Mouse (Mus musculus) heart, embryonic 10.5 days (tissue): Measurements from ENCODE around the gene Slc25a18. TPM values are rescaled to one million over a fixed set of nuclear protein-coding genes. Genes with fewer than 3 reads are reported as not detected.

Experiments
- DNase-seq: peaks from one replicate; pipeline ENCODE4 v3.0.0-alpha.2; 2017; ENCODE audit warnings: low spot score
- H3K27ac ChIP-seq: fragments of 300-500 bp; sonication (generic); 2 replicates; pipeline ENCODE4 v1.5.1; 2016; ENCODE audit warnings: mild to moderate bottlenecking
- H3K27me3 ChIP-seq: fragments of 300-500 bp; sonication (generic); 2 replicates; pipeline ENCODE4 v1.6.1; 2016; ENCODE audit warnings: mild to moderate bottlenecking; ENCODE audit not compliant: poor library complexity, insufficient read depth, severe bottlenecking
- H3K36me3 ChIP-seq: fragments of 300-500 bp; sonication (generic); 2 replicates; pipeline ENCODE4 v1.6.1; 2016; ENCODE audit warnings: mild to moderate bottlenecking, moderate library complexity
- H3K4me1 ChIP-seq: fragments of 300-500 bp; sonication (generic); 2 replicates; pipeline ENCODE4 v1.6.1; 2016; ENCODE audit warnings: mild to moderate bottlenecking
- H3K4me3 ChIP-seq: fragments of 300-500 bp; sonication (generic); 2 replicates; pipeline ENCODE4 v1.5.1; 2016; ENCODE audit warnings: mild to moderate bottlenecking, moderate library complexity
- H3K9me3 ChIP-seq: fragments of 300-500 bp; sonication (generic); 2 replicates; pipeline ENCODE4 v1.6.1; 2016; ENCODE audit warnings: mild to moderate bottlenecking, moderate library complexity
- WGBS: fragments of 180-500 bp; shearing (Covaris S2); methylation state at CpG from one replicate; pipeline ENCODE4 v1.1.7; 2016; 5-methylcytosine and 5-hydroxymethylcytosine counted together
- polyA plus RNA-seq: library from polyadenylated mRNA; unstranded; fragments of >200 nt; fragmentation: Nextera tagmentation; extraction: Ambion mirVana; gene quantifications from 2 replicates; pipeline ENCODE4 v1.2.1, GENCODE M21; 2016

Slc25a18 gene
- polyA plus RNA-seq: 0.12 and 0.13 TPM in 2 replicates

GRCm38 (mm10) chr6:120773149-120773628 lies at the start of gene Slc25a18:
Gene Slc25a18, plus strand, starts transcription at chr6:120773578.
- WGBS: 82% methylated on average over 5 of the region's 5 CpGs
- no peak within 1 kb of the TSS for H3K4me3 ChIP-seq
- no peaks in the 10 kb centered on the region for H3K27me3 ChIP-seq
- H3K27ac ChIP-seq: no peak within 1 kb of the TSS
- no peaks in the 10 kb centered on the region; the same call in 1 of the 2 replicates for H3K36me3 ChIP-seq
- H3K9me3 ChIP-seq: no peaks in the 10 kb centered on the region
- H3K4me1 ChIP-seq: peaks cover 12% of the 10 kb centered on the region
- no peak for DNase-seq

GRCm38 (mm10) chr6:120725986-120726385 lies 47.4 kb upstream of the Slc25a18 start:
- Histone ChIP-seq H3K4me1 (no peaks in the 10 kb centered on the region), H3K36me3 (no peaks in the 10 kb centered on the region), H3K27me3 (no peaks in the 10 kb centered on the region), H3K27ac (no peak overlapping the region), H3K4me3 (no peak overlapping the region), H3K9me3 (no peaks in the 10 kb centered on the region)
- WGBS: 65% methylated on average over 2 of the region's 2 CpGs
- DNase-seq: no peak

- WGBS: 94% methylated on average over 3 of the region's 3 CpGs
- Histone ChIP-seq H3K27me3 (no peaks in the 10 kb centered on the region), H3K4me1 (no peaks in the 10 kb centered on the region), H3K9me3 (no peaks in the 10 kb centered on the region), H3K4me3 (no peak overlapping the region), H3K36me3 (peaks cover 3% of the 10 kb centered on the region; the same call in 1 of the 2 replicates), H3K27ac (no peak overlapping the region)
- DNase-seq: no peak
These were observed 37.4 kb upstream of the Slc25a18 start for GRCm38 (mm10) chr6:120736011-120736410.

- no peaks in the 10 kb centered on the region for H3K4me1 ChIP-seq
- H3K4me3 ChIP-seq: no peak overlapping the region
- H3K27me3 ChIP-seq: no peaks in the 10 kb centered on the region
- no peak for DNase-seq
- 62% methylated on average over 3 of the region's 3 CpGs for whole genome bisulfite sequencing
- H3K9me3 ChIP-seq: no peaks in the 10 kb centered on the region
- H3K27ac ChIP-seq: no peak overlapping the region
- peaks cover 3% of the 10 kb centered on the region; the same call in 1 of the 2 replicates for H3K36me3 ChIP-seq
These were observed 36.8 kb upstream of the Slc25a18 start for GRCm38 (mm10) chr6:120736566-120736965.

GRCm38 (mm10) chr6:120743130-120743529 lies 30.2 kb upstream of the Slc25a18 start:
- Histone ChIP-seq H3K36me3 (no peaks in the 10 kb centered on the region), H3K27me3 (no peaks in the 10 kb centered on the region), H3K4me1 (no peaks in the 10 kb centered on the region), H3K4me3 (no peak overlapping the region), H3K27ac (no peak overlapping the region), H3K9me3 (no peaks in the 10 kb centered on the region)
- WGBS: 86% methylated on average over 2 of the region's 2 CpGs
- no peak for DNase-seq

- no peaks in the 10 kb centered on the region for H3K27me3 ChIP-seq
- no peaks in the 10 kb centered on the region for H3K9me3 ChIP-seq
- WGBS: 91% methylated on average over 7 of the region's 7 CpGs
- no peaks in the 10 kb centered on the region for H3K36me3 ChIP-seq
- H3K4me1 ChIP-seq: no peaks in the 10 kb centered on the region
- H3K27ac ChIP-seq: no peak overlapping the region
- DNase-seq: no peak
- no peak overlapping the region for H3K4me3 ChIP-seq
These were observed 29.1 kb upstream of the Slc25a18 start for GRCm38 (mm10) chr6:120744266-120744665.

- 0 out of 2 replicates have a peak, but pooled peaks cover under 1% of the 10 kb centered on the region for H3K36me3 ChIP-seq
- H3K27me3 ChIP-seq: no peaks in the 10 kb centered on the region
- H3K27ac ChIP-seq: no peak overlapping the region
- H3K4me3 ChIP-seq: no peak overlapping the region
- H3K4me1 ChIP-seq: no peaks in the 10 kb centered on the region
- WGBS: 84% methylated on average over 2 of the region's 2 CpGs
- no peak for DNase-seq
- H3K9me3 ChIP-seq: no peaks in the 10 kb centered on the region
These were observed 27.0 kb upstream of the Slc25a18 start for GRCm38 (mm10) chr6:120746416-120746815.

GRCm38 (mm10) chr6:120761151-120761550 lies 12.2 kb upstream of the Slc25a18 start:
- Histone ChIP-seq H3K36me3 (peaks cover 46% of the 10 kb centered on the region), H3K4me1 (no peaks in the 10 kb centered on the region), H3K27me3 (no peaks in the 10 kb centered on the region), H3K27ac (no peak overlapping the region), H3K4me3 (no peak overlapping the region), H3K9me3 (no peaks in the 10 kb centered on the region)
- DNase-seq: no peak
- WGBS: 93% methylated on average over 2 of the region's 2 CpGs

- 51% methylated on average over 1 of the region's 1 CpGs for WGBS
- Histone ChIP-seq H3K4me1 (no peaks in the 10 kb centered on the region), H3K27ac (no peak overlapping the region), H3K4me3 (no peak overlapping the region), H3K27me3 (no peaks in the 10 kb centered on the region), H3K9me3 (no peaks in the 10 kb centered on the region), H3K36me3 (peaks cover 9% of the 10 kb centered on the region; the same call in 1 of the 2 replicates)
- DNase-seq: no peak
These were observed 3.4 kb upstream of the Slc25a18 start for GRCm38 (mm10) chr6:120769972-120770371.

GRCm38 (mm10) chr6:120771366-120771765 lies 2.0 kb upstream of the Slc25a18 start:
- Histone ChIP-seq H3K27ac (no peak overlapping the region), H3K4me1 (peaks cover 4% of the 10 kb centered on the region; the same call in 1 of the 2 replicates), H3K9me3 (no peaks in the 10 kb centered on the region), H3K4me3 (no peak overlapping the region), H3K36me3 (peaks cover 6% of the 10 kb centered on the region; the same call in 1 of the 2 replicates), H3K27me3 (no peaks in the 10 kb centered on the region)
- WGBS: 86% methylated on average over 1 of the region's 1 CpGs
- DNase-seq: no peak

GRCm38 (mm10) chr6:120772025-120772424 lies 1.4 kb upstream of the Slc25a18 start:
- H3K27ac ChIP-seq: no peak overlapping the region
- no peaks in the 10 kb centered on the region for H3K9me3 ChIP-seq
- no peaks in the 10 kb centered on the region for H3K27me3 ChIP-seq
- peaks cover 1% of the 10 kb centered on the region; the same call in 1 of the 2 replicates for H3K36me3 ChIP-seq
- no peak for DNase-seq
- no peak overlapping the region for H3K4me3 ChIP-seq
- H3K4me1 ChIP-seq: peaks cover 7% of the 10 kb centered on the region; the same call in 1 of the 2 replicates

GRCm38 (mm10) chr6:120773763-120774162 lies 385 bp downstream of the Slc25a18 start:
- no peak for DNase-seq
- WGBS: 86% methylated on average over 6 of the region's 6 CpGs
- Histone ChIP-seq H3K9me3 (no peaks in the 10 kb centered on the region), H3K4me3 (no peak overlapping the region), H3K36me3 (no peaks in the 10 kb centered on the region; the same call in 1 of the 2 replicates), H3K4me1 (peaks cover 17% of the 10 kb centered on the region), H3K27ac (no peak overlapping the region), H3K27me3 (no peaks in the 10 kb centered on the region)

- H3K4me1 ChIP-seq: peaks cover 19% of the 10 kb centered on the region
- H3K4me3 ChIP-seq: no peak overlapping the region
- no peak overlapping the region for H3K27ac ChIP-seq
- no peak for DNase-seq
- 62% methylated on average over 3 of the region's 3 CpGs for WGBS
- no peaks in the 10 kb centered on the region for H3K27me3 ChIP-seq
- H3K36me3 ChIP-seq: no peaks in the 10 kb centered on the region; the same call in 1 of the 2 replicates
- H3K9me3 ChIP-seq: no peaks in the 10 kb centered on the region
These were observed 2.9 kb downstream of the Slc25a18 start for GRCm38 (mm10) chr6:120776286-120776685.

GRCm38 (mm10) chr6:120777533-120777932 lies 4.2 kb downstream of the Slc25a18 start:
- Histone ChIP-seq H3K27me3 (no peaks in the 10 kb centered on the region), H3K36me3 (no peaks in the 10 kb centered on the region), H3K27ac (no peak overlapping the region), H3K4me1 (peaks cover 19% of the 10 kb centered on the region), H3K9me3 (no peaks in the 10 kb centered on the region), H3K4me3 (no peak overlapping the region)
- WGBS: 89% methylated on average over 9 of the region's 9 CpGs
- no peak for DNase-seq
